Mouse (Mus musculus): Measurements from ENCODE around the gene Gm45015. TPM values are rescaled to one million over a fixed set of nuclear protein-coding genes. Genes with fewer than 3 reads are reported as not detected.

The Gm45015 gene
- total and polyA plus RNA-seq, 2 experiments from 2014 or later: not detected

DNA sequence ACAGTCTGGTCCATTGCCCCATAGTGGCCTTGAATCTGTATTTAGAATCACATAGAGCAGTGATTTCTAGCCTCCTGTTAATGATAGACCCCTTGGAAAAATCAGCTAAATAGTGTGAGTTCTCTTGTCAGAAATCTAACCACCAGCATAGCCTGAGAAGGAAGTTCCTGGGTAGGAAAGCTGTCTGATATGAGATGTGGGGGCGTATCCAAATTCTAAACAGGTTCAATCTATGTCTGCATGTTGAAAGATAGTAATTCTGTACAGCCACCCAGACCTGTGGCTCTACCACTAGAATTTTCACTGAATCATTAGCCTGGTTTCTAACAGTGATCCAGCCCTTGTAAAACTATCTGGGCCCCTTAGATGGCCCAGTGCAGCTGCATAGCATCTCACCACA, 7.2 kb upstream of the Gm45015 start:
- H3K9ac ChIP-seq: no peak overlapping the region

DNA sequence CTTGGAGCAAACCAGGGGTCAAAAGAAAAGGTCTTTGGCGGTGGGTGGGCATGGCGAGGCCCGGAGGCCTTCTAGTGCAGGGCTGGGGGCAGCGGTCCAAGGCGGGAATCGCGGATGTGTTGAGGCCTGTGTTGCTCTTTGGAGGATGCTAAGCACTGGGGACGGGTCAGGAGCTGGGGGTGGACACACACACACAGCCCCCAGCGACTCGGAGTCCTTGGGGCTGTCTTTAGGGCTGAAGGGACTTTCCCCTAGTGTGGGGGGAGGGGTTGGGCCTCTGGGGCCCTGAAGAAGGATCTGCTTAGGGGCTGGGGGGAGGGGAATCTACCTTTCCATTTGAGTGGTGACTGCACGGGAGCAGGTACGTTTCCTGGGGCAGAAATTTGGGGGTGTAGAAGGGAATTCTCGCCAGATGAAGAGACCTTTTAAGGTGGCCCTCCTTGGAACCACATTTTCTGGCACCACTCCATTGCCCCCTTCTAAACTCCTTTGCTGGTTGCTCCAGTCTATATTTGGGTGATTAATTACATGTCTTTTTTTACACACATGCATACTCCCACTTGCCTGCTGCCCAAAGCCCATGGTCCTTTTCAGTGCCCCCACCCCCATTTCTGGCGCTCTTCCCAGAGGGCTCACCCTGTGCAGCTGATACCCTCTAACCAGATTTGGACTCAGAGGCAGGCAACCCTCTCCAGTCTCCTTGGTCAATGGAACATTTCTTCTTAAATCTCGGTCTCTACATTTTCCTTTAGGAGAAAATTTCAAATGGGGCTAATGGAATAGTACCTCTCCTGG, 6.5 kb upstream of the Gm45015 start:
- Histone ChIP-seq H3K27ac (ENCODE audit: low read depth, low read length) (peak overlapping the region; percentile 78), H3K4me1 (ENCODE audit: insufficient read depth) (no peaks in the 10 kb centered on the region), H3K9ac (peak overlapping the region; percentile 64), H3K9me3 (ENCODE audit: low read length) (no peaks in the 10 kb centered on the region), H3K36me3 (ENCODE audit: insufficient read depth) (no peaks in the 10 kb centered on the region), H3K4me3 (ENCODE audit: low read depth, low read length) (peak overlapping the region; percentile 49), H3K27me3 (ENCODE audit: insufficient read depth, low read length) (no peaks in the 10 kb centered on the region), H3K4me2 (ENCODE audit: low read depth) (peak overlapping the region; percentile 54)
- TF ChIP-seq CTCF (IDR thresholded peaks at IDR 0.05; ENCODE audit: low read depth): no peak
- 31% methylated on average over 15 of the region's 15 CpGs for WGBS
- ATAC-seq: peak; percentile 61
- DNase-seq: no peak

More for the DNA sequence above, 7.2 kb upstream of the Gm45015 start:
- Histone ChIP-seq H3K4me1 (ENCODE audit: insufficient read depth) (no peaks in the 10 kb centered on the region), H3K9me3 (ENCODE audit: low read length) (no peaks in the 10 kb centered on the region), H3K4me2 (ENCODE audit: low read depth) (peak overlapping the region; percentile 54), H3K27me3 (ENCODE audit: insufficient read depth, low read length) (no peaks in the 10 kb centered on the region), H3K4me3 (ENCODE audit: low read depth, low read length) (no peak overlapping the region), H3K27ac (ENCODE audit: low read depth, low read length) (no peak overlapping the region), H3K36me3 (ENCODE audit: insufficient read depth) (no peaks in the 10 kb centered on the region)
- DNase-seq (no peak), ATAC-seq (no peak)
- 73% methylated on average over 1 of the region's 1 CpGs for WGBS
- TF ChIP-seq CTCF (IDR thresholded peaks at IDR 0.05; ENCODE audit: low read depth): no peak

DNA sequence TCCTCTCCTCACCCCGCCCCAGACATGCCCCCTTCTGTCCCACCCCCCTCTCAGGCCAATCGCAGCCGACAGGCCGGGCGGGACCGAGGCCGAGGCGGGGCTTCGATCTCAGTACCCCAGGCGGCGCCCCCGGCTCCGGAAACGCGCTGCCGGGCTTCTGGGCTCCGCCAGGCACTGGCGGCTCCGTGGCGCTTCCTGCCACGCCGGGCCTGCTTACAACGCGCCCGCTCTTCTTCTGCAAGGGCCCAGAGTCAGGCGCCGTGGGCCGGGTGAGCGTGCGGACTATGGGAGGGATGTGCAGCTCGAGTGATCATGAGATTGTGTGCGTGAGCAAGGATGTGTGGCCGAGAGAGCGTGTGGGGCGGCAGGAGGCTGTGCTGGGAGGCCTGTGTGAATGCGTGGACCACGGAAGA, 5.8 kb upstream of the Gm45015 start, which contains the start of gene Zfp275:
TSS of gene Zfp275 (plus strand) at position 139 of the 413 bp plus-strand sequence.
- H3K36me3 ChIP-seq (ENCODE audit: insufficient read depth): no peaks in the 10 kb centered on the region

DNA sequence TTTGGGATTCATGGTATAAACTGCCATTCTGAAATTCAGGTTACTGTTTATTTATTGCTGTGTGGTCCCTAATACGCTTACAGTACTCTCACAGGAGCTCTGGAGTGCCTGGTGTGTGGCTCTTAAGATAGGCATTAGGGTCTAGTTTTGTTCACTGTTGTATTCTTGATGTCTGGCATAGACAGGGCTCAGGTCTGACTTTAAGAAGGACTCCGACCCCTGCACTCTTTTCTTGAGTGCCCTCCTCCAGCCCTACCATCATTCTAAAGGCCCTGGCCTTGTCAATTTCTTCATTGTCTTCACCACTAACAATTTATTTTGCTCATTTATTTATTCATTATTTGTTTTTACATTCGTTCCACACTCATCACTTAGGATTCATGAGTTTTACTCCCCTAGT, 5.4 kb upstream of the Gm45015 start:
- H3K4me1 ChIP-seq (ENCODE audit: insufficient read depth): no peaks in the 10 kb centered on the region
- ATAC-seq (no peak), DNase-seq (peak; percentile 3)
- H3K4me3 ChIP-seq (ENCODE audit: low read depth, low read length): peak overlapping the region; percentile 49
- no peaks in the 10 kb centered on the region for H3K27me3 ChIP-seq (ENCODE audit: insufficient read depth, low read length)
- H3K4me2 ChIP-seq (ENCODE audit: low read depth): peak overlapping the region; percentile 54
- no peak for TF ChIP-seq CTCF (IDR thresholded peaks at IDR 0.05; ENCODE audit: low read depth)
- H3K36me3 ChIP-seq (ENCODE audit: insufficient read depth): no peaks in the 10 kb centered on the region
- H3K27ac ChIP-seq (ENCODE audit: low read depth, low read length): peak overlapping the region; percentile 78; the same call in 1 of the 2 replicates
- H3K9ac ChIP-seq: peak overlapping the region; percentile 64
- H3K9me3 ChIP-seq (ENCODE audit: low read length): no peaks in the 10 kb centered on the region
- 35% methylated on average over 3 of the region's 3 CpGs for WGBS

More for the DNA sequence above, 5.8 kb upstream of the Gm45015 start, which contains the start of gene Zfp275:
- H3K27ac ChIP-seq (ENCODE audit: low read depth, low read length): peak within 1 kb of the TSS; percentile 78
- H3K4me2 ChIP-seq (ENCODE audit: low read depth): peak within 1 kb of the TSS; percentile 54
- H3K9ac ChIP-seq: peak within 1 kb of the TSS; percentile 64
- DNase-seq (peak; percentile 78), ATAC-seq (peak; percentile 95)
- WGBS: 27% methylated on average over 36 of the region's 37 CpGs
- no peaks in the 10 kb centered on the region for H3K9me3 ChIP-seq (ENCODE audit: low read length)
- peak within 1 kb of the TSS; percentile 49 for H3K4me3 ChIP-seq (ENCODE audit: low read depth, low read length)
- H3K27me3 ChIP-seq (ENCODE audit: insufficient read depth, low read length): no peaks in the 10 kb centered on the region
- TF ChIP-seq CTCF (IDR thresholded peaks at IDR 0.05; ENCODE audit: low read depth): no peak
- H3K4me1 ChIP-seq (ENCODE audit: insufficient read depth): no peaks in the 10 kb centered on the region

DNA sequence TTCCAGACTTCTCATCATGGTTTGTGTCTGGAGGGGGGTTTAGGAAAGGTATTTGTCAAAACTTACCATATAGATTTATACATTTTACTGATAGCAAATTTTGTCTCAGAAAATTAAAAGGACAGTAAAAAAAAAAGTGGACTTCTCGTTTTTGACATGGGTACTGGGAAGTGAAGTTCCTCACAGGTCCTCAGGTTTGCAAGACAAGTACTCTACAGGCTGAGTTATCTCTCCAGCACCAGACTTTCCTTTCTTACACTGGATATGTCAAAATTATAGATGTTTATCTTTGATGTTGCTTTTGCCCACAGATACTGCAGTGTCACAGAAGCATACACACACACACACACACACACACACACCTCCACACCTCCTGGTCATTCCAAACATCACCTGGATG, 4.8 kb upstream of the Gm45015 start:
- Histone ChIP-seq H3K9ac (no peak overlapping the region), H3K4me2 (ENCODE audit: low read depth) (no peak overlapping the region), H3K36me3 (ENCODE audit: insufficient read depth) (no peaks in the 10 kb centered on the region), H3K27ac (ENCODE audit: low read depth, low read length) (no peak overlapping the region), H3K4me3 (ENCODE audit: low read depth, low read length) (no peak overlapping the region), H3K4me1 (ENCODE audit: insufficient read depth) (no peaks in the 10 kb centered on the region), H3K9me3 (ENCODE audit: low read length) (no peaks in the 10 kb centered on the region), H3K27me3 (ENCODE audit: insufficient read depth, low read length) (no peaks in the 10 kb centered on the region)
- ATAC-seq: no peak
- no peak for DNase-seq
- no peak for TF ChIP-seq CTCF (IDR thresholded peaks at IDR 0.05; ENCODE audit: low read depth)
- 72% methylated on average over 1 of the region's 1 CpGs for WGBS

DNA sequence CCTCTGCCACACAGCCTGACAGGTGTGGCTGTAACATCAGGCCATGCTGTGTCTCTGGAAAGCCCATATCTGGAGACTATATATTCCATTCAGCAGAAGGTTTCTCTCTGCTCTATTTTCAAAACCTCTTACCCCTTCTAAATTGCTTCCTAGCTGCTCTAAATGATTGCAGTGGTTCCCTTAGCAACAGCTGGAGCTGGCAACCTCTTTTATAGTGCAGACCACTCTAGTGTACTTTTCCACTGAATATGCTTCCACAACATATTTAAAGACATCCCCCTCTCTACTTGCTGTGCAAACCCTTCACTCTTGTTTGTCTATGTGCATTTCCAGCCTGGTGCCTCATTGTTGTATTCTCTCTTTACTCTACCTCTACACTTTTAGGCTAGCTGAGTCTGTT, 3.1 kb downstream of the Gm45015 start:
- H3K4me2 ChIP-seq (ENCODE audit: low read depth): no peak overlapping the region
- peak; percentile 72 for ATAC-seq
- H3K27me3 ChIP-seq (ENCODE audit: insufficient read depth, low read length): no peaks in the 10 kb centered on the region
- DNase-seq: no peak
- no peak for TF ChIP-seq CTCF (IDR thresholded peaks at IDR 0.05; ENCODE audit: low read depth)
- no peaks in the 10 kb centered on the region for H3K4me1 ChIP-seq (ENCODE audit: insufficient read depth)
- H3K36me3 ChIP-seq (ENCODE audit: insufficient read depth): no peaks in the 10 kb centered on the region
- no peak overlapping the region for H3K4me3 ChIP-seq (ENCODE audit: low read depth, low read length)
- no peaks in the 10 kb centered on the region for H3K9me3 ChIP-seq (ENCODE audit: low read length)
- no peak overlapping the region for H3K27ac ChIP-seq (ENCODE audit: low read depth, low read length)
- H3K9ac ChIP-seq: no peak overlapping the region

DNA sequence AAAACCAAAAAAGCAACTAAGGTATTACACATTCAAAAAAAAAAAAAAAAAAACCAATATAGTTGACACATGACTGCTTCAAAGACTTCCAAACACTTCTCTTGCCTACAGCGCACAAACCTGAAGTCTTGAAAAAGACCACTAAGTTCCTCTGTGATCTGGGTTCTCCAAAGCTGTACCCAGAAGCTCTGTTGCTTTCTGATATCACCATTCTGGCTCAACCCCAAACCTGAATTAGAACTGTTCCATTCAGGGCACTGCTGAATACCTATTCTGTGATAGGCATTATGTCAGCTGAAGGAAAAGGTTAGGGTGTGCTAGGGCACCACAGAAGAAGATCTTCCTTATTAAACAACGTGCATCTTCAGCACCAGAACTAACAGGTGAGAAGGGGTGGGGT, 9.4 kb downstream of the Gm45015 start:
- DNase-seq: no peak
- no peaks in the 10 kb centered on the region for H3K36me3 ChIP-seq (ENCODE audit: insufficient read depth)
- no peak overlapping the region for H3K4me2 ChIP-seq (ENCODE audit: low read depth)
- H3K4me1 ChIP-seq (ENCODE audit: insufficient read depth): no peaks in the 10 kb centered on the region
- no peak for ATAC-seq
- WGBS: 68% methylated on average over 2 of the region's 2 CpGs
- no peak overlapping the region for H3K27ac ChIP-seq (ENCODE audit: low read depth, low read length)
- H3K9ac ChIP-seq: no peak overlapping the region
- no peaks in the 10 kb centered on the region for H3K27me3 ChIP-seq (ENCODE audit: insufficient read depth, low read length)
- no peaks in the 10 kb centered on the region for H3K9me3 ChIP-seq (ENCODE audit: low read length)
- H3K4me3 ChIP-seq (ENCODE audit: low read depth, low read length): no peak overlapping the region
- TF ChIP-seq CTCF (IDR thresholded peaks at IDR 0.05; ENCODE audit: low read depth): no peak

Measured in forebrain, postnatal 0 days (tissue).